ENCODE assay signal across 8 mouse cellular contexts in genomic region chr8:109251360-109251798, GRCm38 (mm10).
DNase-seq lines count a peak whose midpoint lies in the region; ATAC-seq lines count a peak whose summit lies in the region.

No protein-coding gene starts in this region.

- H3K4me1 ChIP-seq in forebrain, embryonic 11.5 days (replicated peaks; ENCODE audit: control insufficient read depth, insufficient read depth, low read length) = peaks cover 4% of the 10 kb centered on the region; the same call in 1 of the 2 replicates
- H3K4me1 ChIP-seq in forebrain, embryonic 10.5 days = peaks cover 52% of the 10 kb centered on the region
- H3K4me1 ChIP-seq in neural tube, embryonic 11.5 days (ENCODE audit: control insufficient read depth, insufficient read depth, low read length) = 0 out of 2 replicates have a peak, but pooled peaks cover 7% of the 10 kb centered on the region
- H3K4me1 ChIP-seq in intestine, embryonic 16.5 days (ENCODE audit: control insufficient read depth, insufficient read depth, low read length) = no peaks in the 10 kb centered on the region

- H3K27me3 ChIP-seq in forebrain, embryonic 11.5 days (ENCODE audit: control insufficient read depth, insufficient read depth, low read length) = no peaks in the 10 kb centered on the region; the same call in 1 of the 2 replicates
- no peaks in the 10 kb centered on the region; the same call in 1 of the 2 replicates for H3K27me3 ChIP-seq in forebrain, embryonic 10.5 days (ENCODE audit: poor library complexity, severe bottlenecking)
- H3K27me3 ChIP-seq in neural tube, embryonic 11.5 days (ENCODE audit: control insufficient read depth, insufficient read depth, low read length) = no peaks in the 10 kb centered on the region
- H3K27me3 ChIP-seq in intestine, embryonic 16.5 days (replicated peaks; ENCODE audit: control insufficient read depth, insufficient read depth, low read length) = no peaks in the 10 kb centered on the region

- H3K36me3 ChIP-seq in forebrain, embryonic 11.5 days (ENCODE audit: control insufficient read depth, insufficient read depth, low read length) = no peaks in the 10 kb centered on the region
- H3K36me3 ChIP-seq in forebrain, embryonic 10.5 days (replicated peaks) = no peaks in the 10 kb centered on the region
- H3K36me3 ChIP-seq in neural tube, embryonic 11.5 days (ENCODE audit: control insufficient read depth, insufficient read depth, low read length) = no peaks in the 10 kb centered on the region
- H3K36me3 ChIP-seq in intestine, embryonic 16.5 days (ENCODE audit: control insufficient read depth, insufficient read depth, low read length) = no peaks in the 10 kb centered on the region

- H3K4me2 ChIP-seq in forebrain, embryonic 11.5 days (ENCODE audit: low read depth, low read length, severe bottlenecking) = no peak overlapping the region
- H3K4me2 ChIP-seq in neural tube, embryonic 11.5 days (ENCODE audit: low read depth) = no peak overlapping the region
- H3K4me2 ChIP-seq in intestine, embryonic 16.5 days (ENCODE audit: low read depth, low read length) = no peak overlapping the region

- peak; percentile 68 for DNase-seq in forebrain, embryonic 11.5 days (ENCODE audit: low spot score)
- DNase-seq in forebrain, embryonic 10.5 days (ENCODE audit: extremely low spot score, low spot score) = no peak
- peak; percentile 63 for DNase-seq in neural tube, embryonic 11.5 days (ENCODE audit: low spot score)
- no peak for DNase-seq in neural tube, embryonic 10.5 days (ENCODE audit: extremely low spot score, low spot score)
- DNase-seq in left cerebral cortex, postnatal 36 days (ENCODE audit: low spot score in 2 of 2) = peak; percentile 32 to 52
- peak; percentile 11 for DNase-seq in testis, postnatal 14 days (ENCODE audit: low spot score)
- no peak for DNase-seq in urinary bladder, postnatal 25 days (ENCODE audit: low spot score)

- H3K27ac ChIP-seq in forebrain, embryonic 11.5 days (ENCODE audit: low read depth, low read length) = no peak overlapping the region
- H3K27ac ChIP-seq in forebrain, embryonic 10.5 days = no peak overlapping the region
- H3K27ac ChIP-seq in neural tube, embryonic 11.5 days (ENCODE audit: low read depth, low read length) = no peak overlapping the region; the same call in 1 of the 2 replicates
- H3K27ac ChIP-seq in intestine, embryonic 16.5 days (ENCODE audit: low read length) = no peak overlapping the region

- intact Hi-C loops in left cerebral cortex, postnatal 36 days (cut with DNase I) = loop anchor here (2.0 to 5.0 kb wide), 2 partner anchors 65 to 101 kb away; no protein-coding TSS in a partner anchor

- no peaks in the 10 kb centered on the region for H3K9me3 ChIP-seq in forebrain, embryonic 11.5 days (ENCODE audit: control insufficient read depth, low read length)
- peaks cover 4% of the 10 kb centered on the region; the same call in 1 of the 2 replicates for H3K9me3 ChIP-seq in forebrain, embryonic 10.5 days
- no peaks in the 10 kb centered on the region for H3K9me3 ChIP-seq in neural tube, embryonic 11.5 days (ENCODE audit: control insufficient read depth, low read length)
- no peaks in the 10 kb centered on the region for H3K9me3 ChIP-seq in intestine, embryonic 16.5 days (ENCODE audit: control insufficient read depth, low read length)

- peak; percentile 71 for ATAC-seq in forebrain, embryonic 11.5 days (replicated peaks; ENCODE audit: low FRiP score)
- peak; percentile 88 for ATAC-seq in neural tube, embryonic 11.5 days (ENCODE audit: insufficient read depth, low FRiP score, low TSS enrichment)
- ATAC-seq in intestine, embryonic 16.5 days = no peak

- no peak overlapping the region for H3K4me3 ChIP-seq in forebrain, embryonic 11.5 days (ENCODE audit: low read depth, low read length)
- no peak overlapping the region for H3K4me3 ChIP-seq in forebrain, embryonic 10.5 days
- H3K4me3 ChIP-seq in neural tube, embryonic 11.5 days (ENCODE audit: low read depth, low read length) = no peak overlapping the region
- no peak overlapping the region for H3K4me3 ChIP-seq in intestine, embryonic 16.5 days (ENCODE audit: low read length)

- H3K9ac ChIP-seq in forebrain, embryonic 11.5 days (ENCODE audit: low read length) = no peak overlapping the region
- no peak overlapping the region for H3K9ac ChIP-seq in neural tube, embryonic 11.5 days (ENCODE audit: low read length)
- H3K9ac ChIP-seq in intestine, embryonic 16.5 days (ENCODE audit: low read depth, low read length) = no peak overlapping the region

- 68% methylated on average over 24 of the region's 24 CpGs for WGBS in forebrain, embryonic 11.5 days
- 91% methylated on average over 24 of the region's 24 CpGs for WGBS in forebrain, embryonic 10.5 days
- WGBS in neural tube, embryonic 11.5 days = 74% methylated on average over 24 of the region's 24 CpGs
- WGBS in intestine, embryonic 16.5 days = 72% methylated on average over 24 of the region's 24 CpGs

Comparison
In these comparisons a context has a peak if more than half of its experiments do, and no peak if none do; other contexts are left out.
1. DNase-seq: peak in forebrain, embryonic 11.5 days (single experiment), neural tube, embryonic 11.5 days (single experiment), left cerebral cortex, postnatal 36 days (2 of 2) and testis, postnatal 14 days (single experiment); none in forebrain, embryonic 10.5 days (single experiment), neural tube, embryonic 10.5 days (single experiment) and urinary bladder, postnatal 25 days (single experiment).